Mouse (Mus musculus): ENCODE results near the gene Narfl.

Narfl gene

GRCm38 (mm10) chr17:25773549-25774120 lies at the start of gene Narfl:
Gene Narfl (plus strand): TSS chr17:25773776.
- peak; percentile 98 for DNase-seq (ENCODE audit: low read depth, low spot score)

DNA sequence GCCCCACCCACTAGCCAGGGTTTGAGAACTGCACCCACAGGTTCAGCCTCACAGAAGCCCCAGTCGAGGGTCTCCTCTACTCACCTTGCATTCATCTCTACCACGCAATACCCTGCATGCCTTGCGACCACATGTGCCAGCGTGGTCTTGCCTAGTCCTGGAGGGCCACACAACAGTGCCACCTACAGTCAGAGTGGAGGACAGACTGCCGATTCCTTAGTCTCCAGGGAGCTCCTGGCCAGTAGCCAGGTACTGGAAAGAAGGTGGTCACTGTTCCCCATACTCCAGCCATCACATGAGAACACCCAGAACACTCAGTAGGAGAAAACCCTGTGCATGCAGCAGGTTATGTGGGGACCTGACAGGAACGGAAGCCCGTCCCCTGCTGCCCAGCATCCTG lies 49.7 kb upstream of the Narfl start:
- peak; percentile 80 for DNase-seq (ENCODE audit: low read depth, low spot score)

DNA sequence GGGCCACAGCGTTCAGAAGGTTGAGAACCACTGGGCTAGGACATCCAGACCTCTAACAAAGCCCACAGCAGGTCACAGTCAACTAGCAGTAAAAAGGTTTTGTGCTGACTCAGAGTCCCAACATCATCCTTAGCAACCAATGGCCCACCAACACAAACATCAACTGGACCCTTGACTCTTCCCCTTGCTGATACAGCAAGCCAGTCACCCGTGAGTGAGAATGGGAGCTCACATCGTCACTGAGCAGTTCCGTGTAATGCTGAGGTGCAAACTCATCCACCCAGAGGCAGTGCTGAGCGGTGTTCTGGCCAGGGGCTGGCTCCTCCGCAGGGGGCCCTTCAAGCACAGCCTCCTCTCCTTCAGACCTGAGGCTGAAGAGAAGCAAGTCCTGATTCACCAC lies 48.3 kb upstream of the Narfl start:
- DNase-seq (ENCODE audit: low read depth, low spot score) = no peak

DNA sequence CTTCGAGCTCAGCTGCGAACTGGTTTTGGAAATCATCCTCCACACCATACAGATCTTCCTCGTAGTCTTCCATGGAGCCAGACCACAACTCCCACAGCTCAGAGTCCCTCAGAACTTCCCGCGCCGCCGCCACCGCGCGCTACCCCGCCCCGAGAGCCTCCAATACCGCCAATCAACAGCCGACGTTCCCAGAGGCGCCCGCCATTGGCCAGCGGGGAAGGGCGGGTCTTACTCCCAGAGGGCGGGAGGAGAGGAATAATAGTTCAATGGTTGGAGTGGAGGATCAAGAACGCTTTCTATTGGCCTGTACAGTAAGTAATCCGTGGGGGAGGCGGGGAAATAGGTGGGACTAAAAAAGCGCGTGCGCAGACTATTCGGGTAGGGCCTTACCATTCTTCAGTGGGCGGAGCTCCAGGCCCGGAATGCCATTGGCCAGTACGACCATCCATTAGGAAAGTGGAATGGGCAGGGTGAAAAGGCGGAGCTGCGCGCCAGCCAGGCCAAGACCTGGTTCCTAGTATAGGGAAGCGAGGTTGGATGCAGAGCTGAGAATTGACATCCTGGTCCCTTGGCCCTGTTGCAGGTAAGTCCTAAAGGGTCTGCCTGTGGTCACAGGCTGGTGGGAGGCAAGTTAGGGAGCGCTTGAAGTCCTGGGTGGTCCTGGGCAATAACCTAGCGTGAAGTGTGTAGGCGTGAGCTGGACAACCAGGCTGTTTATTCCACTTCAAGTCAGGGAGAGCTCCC lies 46.1 kb upstream of the Narfl start, which contains the start of the genes Chtf18 and Rpusd1:
Gene Chtf18 (minus strand): TSS at position 155 of the 744 bp plus-strand sequence.
Gene Rpusd1 (plus strand): TSS at position 406 of the 744 bp plus-strand sequence.
- DNase-seq (ENCODE audit: low read depth, low spot score) = peak; percentile 100

GRCm38 (mm10) chr17:25728009-25728270 lies 45.6 kb upstream of the Narfl start:
- no peak for DNase-seq (ENCODE audit: low read depth, low spot score)

GRCm38 (mm10) chr17:25732082-25732481 lies 41.5 kb upstream of the Narfl start:
- peak; percentile 70 for DNase-seq (ENCODE audit: low read depth, low spot score)

DNA sequence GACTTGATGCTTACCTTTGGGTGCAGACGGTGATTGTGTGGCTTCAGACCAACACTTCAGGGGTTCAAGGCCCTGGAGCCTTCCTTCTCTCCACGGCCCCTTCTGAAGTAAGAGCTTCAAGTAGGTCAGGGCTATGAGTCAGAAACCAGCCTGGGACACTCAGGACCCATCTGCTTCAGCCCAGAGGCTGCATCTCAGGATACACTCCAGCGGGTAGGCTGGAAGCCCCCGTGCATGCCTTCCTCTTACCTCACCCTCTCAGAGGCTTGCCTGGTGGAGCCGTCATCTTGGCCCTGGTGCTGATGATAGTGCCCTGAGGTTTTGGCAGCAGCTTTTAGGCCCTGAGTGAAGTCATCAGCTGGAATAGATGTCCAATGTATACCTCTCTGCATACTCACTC lies 38.3 kb upstream of the Narfl start:
- DNase-seq (ENCODE audit: low read depth, low spot score) = no peak

GRCm38 (mm10) chr17:25735745-25736144 lies 37.8 kb upstream of the Narfl start, which contains the start of gene Mslnl:
Gene Mslnl (plus strand): TSS chr17:25736042.
- no peak for DNase-seq (ENCODE audit: low read depth, low spot score)

DNA sequence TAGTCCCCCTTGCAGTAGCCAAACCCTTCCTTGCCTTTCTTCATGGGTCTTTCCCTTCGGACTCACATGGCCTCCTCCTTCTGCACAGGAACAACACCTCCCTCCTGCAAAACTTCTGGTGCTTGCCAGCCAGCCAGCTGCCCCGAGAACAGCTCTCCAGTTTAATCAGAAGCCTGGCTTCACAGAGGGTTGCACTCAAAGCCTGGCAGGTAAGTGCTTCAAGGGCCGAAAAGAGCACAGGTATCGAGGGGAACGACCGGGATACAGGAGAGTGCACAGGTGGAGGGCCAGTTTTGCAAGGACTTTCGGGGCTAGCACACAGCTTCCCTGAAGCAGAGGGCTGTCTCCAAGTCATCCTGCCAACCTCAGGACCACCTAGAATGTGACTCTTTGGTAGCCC lies 34.7 kb upstream of the Narfl start:
- DNase-seq (ENCODE audit: low read depth, low spot score) = no peak

DNA sequence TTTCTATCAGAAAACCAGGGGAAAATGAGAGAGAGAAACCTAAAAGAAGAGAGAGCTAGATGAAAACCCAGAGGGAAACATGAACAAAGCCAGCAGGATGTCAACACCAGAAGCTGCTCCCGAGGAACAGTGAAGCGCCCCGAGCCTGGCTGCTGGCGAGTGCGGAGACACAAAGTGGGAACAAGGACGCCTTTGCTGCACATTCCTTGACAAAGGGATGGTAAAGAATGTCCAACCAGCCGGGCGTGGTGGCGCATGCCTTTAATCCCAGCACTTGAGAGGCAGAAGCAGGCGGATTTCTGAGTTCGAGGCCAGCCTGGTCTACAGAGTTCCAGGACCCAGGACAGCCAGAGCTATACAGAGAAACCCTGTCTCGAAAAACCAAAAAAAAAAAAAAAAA lies 32.1 kb upstream of the Narfl start:
- DNase-seq (ENCODE audit: low read depth, low spot score) = peak; percentile 67

GRCm38 (mm10) chr17:25743831-25744230 lies 29.7 kb upstream of the Narfl start:
- no peak for DNase-seq (ENCODE audit: low read depth, low spot score)

DNA sequence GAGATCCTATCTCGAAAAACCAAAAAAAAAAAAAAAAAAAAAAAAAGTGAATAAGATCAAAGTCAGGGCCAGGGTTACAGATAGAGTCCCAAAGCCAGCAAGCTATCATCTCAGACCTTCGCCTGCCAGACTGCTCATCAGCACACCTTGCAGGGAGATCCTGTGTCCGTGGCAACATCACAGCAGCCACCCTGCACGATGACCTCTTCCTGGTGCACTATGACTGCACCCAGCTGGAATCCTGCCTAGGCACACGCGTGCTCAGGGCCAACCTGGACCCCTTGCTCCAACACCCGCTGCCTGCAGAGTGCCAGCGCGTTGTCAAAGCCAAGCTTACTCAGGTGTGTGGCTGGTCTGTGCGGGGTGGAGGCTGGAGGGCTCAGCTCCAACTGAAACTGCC lies 29.3 kb upstream of the Narfl start:
- no peak for DNase-seq (ENCODE audit: low read depth, low spot score)

- no peak for DNase-seq (ENCODE audit: low read depth, low spot score)
Observed at GRCm38 (mm10) chr17:25748238-25748637, 25.3 kb upstream of the Narfl start.

DNA sequence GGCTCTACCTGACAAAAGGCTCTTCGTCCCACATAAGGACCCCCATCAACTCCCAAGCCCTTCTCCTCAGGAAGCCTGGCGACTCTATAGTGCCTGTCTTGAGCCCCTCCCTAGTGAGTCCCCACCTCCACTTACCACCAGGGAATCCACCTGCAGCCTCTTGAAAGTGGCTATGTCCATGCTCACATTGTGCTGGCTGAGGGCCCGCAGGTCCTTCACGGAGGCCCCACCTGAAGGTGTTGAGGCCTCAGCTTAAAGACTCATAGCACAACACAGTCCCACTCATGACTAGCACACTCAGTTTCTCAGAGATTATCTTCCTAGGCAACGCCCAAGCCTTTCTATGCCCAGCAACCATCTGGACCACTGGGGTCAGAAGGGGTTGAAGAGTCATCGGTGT lies 24.3 kb upstream of the Narfl start:
- no peak for DNase-seq (ENCODE audit: low read depth, low spot score)

GRCm38 (mm10) chr17:25751446-25751845 lies 22.1 kb upstream of the Narfl start:
- no peak for DNase-seq (ENCODE audit: low read depth, low spot score)

GRCm38 (mm10) chr17:25754241-25754640 lies 19.3 kb upstream of the Narfl start, which contains the start of gene Msln:
Gene Msln (minus strand): TSS chr17:25754378.
- DNase-seq (ENCODE audit: low read depth, low spot score) = no peak

GRCm38 (mm10) chr17:25755086-25755485 lies 18.5 kb upstream of the Narfl start:
- DNase-seq (ENCODE audit: low read depth, low spot score) = peak; percentile 86

DNA sequence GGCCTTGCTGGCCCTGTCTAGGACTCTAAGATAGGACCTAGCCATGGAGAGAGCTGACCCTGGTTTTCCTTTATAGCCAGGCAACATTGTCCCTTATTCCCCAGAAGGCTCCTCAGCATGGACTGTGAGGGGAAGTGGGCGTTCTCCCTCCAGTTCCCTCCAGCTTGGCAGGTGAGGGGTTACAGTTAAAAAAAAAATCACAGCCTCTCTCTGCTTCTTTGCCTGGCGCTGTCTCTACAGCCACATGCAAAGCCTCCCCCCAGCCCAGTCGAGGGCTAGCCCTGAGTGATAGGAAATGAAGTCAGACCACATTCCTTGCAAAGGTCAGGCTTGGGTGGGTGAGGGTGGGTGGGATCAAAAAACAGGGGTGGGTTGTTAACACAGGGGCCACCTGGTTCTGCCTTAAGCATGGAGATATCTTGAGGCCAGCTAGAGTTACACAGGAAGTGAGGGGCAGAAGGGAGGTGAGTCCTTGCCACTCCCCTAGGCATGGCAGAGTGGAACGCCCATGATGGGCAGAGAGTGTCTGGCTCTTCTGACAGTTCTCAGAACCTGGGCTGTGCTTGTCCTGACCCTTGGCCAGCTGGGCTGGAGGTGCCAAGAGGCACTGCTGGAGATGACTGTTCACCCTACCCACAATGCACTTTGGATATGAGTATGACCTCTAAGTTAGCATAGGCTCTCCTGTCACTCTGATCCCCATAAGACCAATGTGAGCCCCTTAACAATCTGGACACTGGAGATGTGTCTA lies 17.8 kb upstream of the Narfl start:
- DNase-seq (ENCODE audit: low read depth, low spot score) = peak; percentile 93

GRCm38 (mm10) chr17:25756378-25757242 lies 17.0 kb upstream of the Narfl start:
- peak; percentile 99 for DNase-seq (ENCODE audit: low read depth, low spot score)

GRCm38 (mm10) chr17:25757691-25758090 lies 15.9 kb upstream of the Narfl start:
- no peak for DNase-seq (ENCODE audit: low read depth, low spot score)

GRCm38 (mm10) chr17:25760148-25760547 lies 13.4 kb upstream of the Narfl start:
- no peak for DNase-seq (ENCODE audit: low read depth, low spot score)

GRCm38 (mm10) chr17:25761561-25761970 lies 12.0 kb upstream of the Narfl start:
- DNase-seq (ENCODE audit: low read depth, low spot score) = no peak
